Mouse (Mus musculus): ENCODE data around the gene Gm3952.

The Gm3952 gene

DNA sequence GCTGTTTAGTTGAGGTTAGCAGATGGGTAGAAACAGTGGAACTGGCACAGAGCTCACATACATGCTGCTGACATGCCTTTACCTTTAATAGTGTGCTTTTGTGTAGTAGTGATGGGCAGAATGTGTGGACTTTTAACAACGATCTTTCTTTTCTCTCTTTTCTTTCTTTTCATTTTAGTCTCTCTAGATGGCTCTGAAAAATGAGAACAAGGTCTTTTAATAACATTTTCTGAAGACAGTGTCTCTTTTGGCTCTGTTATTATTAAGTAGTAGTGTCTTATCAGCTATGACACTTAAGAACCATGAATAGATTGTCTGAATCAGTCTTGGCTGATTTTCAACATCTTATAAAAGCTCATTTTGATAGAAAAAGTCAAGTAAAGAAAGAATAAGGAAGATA is at the start of gene Gm3952:
Gm3952 (minus strand) TSS at position 101 of the 400 bp plus-strand sequence.
- no peak for DNase-seq (ENCODE audit: low spot score)

DNA sequence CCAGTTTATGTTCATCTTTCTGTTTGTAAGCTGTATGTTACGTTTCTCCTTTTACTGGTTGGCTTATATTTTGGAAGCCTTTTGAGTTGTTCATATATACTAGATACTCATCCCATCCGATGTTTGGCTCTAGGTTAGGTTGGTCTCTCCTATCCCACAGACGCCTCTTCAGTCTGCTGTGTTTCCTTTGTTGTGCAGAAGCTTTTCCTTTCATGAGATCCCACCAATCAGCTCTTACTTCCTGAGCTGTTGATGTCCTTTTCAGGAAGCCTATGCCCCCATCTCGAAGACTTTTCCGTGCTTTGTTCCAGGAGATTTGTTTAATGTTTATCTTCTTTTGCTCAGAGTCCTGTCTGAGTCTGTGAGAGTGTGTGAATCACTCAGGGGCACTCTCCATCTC is 45.3 kb upstream of the Gm3952 start:
- DNase-seq (ENCODE audit: low spot score) = no peak

DNA sequence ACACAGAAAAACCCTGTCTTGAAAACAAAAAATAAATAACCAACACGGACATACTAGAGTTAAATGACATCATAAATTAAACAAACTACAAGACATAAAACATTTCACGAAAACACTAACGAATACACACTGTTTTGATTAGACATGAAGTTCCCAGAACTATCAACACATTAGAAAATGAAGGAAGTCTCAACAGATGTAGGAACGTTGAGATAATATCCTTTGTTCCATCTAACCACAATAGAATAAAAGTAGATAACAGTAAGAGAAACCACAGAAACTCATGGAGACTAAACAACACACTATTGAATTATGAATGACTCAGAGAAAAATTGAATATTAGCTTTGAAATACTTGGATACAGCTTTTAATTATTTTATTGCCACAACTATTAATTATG is 14.0 kb upstream of the Gm3952 start:
- DNase-seq (ENCODE audit: low spot score) = no peak

DNA sequence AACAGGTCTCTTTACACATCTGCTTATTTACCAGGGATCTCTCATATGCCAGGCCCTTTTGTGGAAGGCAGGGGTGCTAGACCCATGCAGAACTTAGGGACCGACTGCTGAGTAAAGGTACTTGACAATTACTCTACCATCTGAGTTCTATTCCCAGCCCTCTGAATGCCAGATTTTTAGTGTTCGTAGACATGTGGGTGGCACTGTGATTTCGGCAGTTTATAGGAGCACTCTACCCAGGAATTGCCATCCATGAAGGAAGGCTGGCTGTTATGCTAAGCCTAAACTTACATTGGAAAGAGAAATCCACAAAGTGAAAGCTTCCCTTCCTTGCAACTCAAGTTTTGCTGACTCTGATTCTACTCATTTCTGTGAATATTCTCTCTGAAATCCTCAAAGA is 62.8 kb downstream of the Gm3952 start:
- DNase-seq (ENCODE audit: low spot score) = no peak

DNA sequence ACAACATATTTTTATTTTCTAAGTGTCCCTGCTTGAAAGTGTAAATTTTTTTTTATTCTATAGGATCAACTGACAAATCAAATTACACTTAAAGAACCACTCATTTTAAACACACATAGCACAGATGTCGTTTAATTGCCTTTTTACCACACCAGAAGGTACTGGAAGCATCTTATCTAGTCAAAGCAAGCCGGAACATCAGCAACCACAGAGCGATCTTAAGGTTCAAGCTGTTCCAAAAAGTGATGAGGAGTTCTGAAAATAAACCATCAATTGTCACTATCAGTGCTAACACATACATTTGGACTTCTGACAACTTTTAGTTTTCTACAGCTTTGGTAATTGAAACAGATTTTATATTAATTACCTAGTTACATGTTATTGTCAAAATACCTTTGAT is 64.4 kb downstream of the Gm3952 start:
- no peak for DNase-seq (ENCODE audit: low spot score)

DNA sequence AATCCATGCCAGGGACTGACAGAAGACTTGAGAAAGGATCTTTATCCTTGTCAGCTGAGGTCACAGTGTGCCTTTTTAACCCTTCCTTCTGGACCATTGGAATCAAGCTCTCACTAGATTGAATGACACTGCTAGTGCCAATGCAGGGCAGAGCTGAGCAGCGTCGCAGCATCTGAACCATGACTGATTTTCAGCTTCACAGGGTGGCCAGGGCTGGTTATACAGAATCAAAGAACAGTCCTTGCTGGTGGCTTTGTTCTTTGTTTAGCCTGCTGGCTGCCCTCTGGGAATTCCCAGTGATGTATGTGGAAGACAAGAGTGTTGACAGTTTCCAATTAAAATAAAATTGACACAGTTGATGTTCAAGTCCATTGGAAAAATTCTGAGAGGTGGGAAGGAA is 66.2 kb downstream of the Gm3952 start:
- DNase-seq (ENCODE audit: low spot score) = no peak

DNA sequence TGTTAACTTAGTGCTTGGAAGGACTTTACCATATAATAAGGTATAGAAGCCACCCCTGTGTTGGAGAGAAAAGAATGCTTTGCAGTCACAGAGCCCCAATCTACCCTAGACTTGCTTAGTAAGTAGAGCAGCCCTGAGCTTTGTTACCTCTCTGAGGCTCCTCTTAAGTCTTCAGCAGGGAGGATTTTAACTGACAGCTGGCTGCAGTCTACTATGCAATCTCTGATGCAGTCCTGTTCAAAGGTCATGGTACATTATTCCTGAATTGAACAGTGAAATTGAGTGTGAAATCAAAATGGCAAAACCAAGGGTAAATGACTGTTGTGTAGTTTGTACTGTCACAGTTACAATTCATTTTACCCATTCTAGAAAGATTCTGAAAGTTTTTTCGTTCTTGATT is 71.3 kb downstream of the Gm3952 start:
- no peak for DNase-seq (ENCODE audit: low spot score)

DNA sequence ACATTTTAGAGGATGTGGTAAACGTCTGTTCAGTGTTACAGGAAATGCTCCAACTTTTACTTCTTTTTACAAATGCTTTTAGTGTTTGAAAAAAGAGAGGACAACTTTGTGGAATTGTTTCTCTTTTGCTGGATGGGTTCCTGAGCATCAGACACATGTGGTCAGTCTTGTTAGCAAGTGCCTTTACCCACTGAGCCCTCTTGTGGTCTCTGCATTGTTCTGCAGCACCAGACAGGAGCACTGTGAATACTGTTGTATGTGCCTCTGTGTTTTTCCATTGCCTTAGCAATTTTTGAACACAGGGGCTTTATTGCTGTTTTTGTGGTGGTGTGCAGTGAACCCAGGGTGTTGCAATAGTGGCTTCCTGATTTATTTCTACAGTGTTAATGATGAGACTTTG is 73.7 kb downstream of the Gm3952 start:
- no peak for DNase-seq (ENCODE audit: low spot score)

DNA sequence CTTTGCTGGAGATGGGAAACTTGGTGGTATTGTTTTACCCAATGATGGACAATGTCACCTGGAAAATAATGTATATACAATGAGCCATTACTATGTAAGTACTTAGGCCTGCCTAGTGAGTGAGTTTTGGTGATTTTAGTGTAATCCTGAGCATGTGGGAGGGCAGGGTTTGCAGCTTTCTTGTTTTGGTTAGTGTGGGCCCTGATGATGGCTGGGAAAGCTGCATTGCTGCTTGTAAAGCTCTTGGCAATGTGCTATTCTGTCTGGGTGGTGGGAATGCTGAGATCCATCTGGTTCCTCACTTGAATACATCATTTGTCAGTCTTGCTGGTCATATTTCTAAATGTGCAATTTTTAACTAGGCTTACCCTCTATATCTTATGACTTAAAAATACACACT is 82.3 kb downstream of the Gm3952 start:
- DNase-seq (ENCODE audit: low spot score) = no peak

DNA sequence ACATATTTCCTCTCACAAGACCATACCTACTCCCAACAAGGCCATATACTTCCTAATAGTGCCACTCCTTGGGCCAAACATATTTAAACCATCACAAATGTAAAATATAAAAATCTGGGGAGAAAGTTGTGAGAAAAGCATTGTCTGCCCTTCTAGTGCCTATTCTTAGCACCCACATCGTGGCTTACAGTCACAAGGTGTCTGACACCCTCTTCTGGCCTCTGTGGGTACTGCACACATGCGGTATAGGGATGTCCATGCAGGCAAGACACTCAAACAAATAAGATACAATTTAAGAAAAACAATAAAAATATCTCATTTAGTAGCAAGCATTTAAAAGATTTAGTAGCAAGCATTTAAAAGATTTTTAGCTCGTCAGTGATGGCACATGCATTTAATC is 89.2 kb downstream of the Gm3952 start:
- peak; percentile 69 for DNase-seq (ENCODE audit: low spot score)

DNA sequence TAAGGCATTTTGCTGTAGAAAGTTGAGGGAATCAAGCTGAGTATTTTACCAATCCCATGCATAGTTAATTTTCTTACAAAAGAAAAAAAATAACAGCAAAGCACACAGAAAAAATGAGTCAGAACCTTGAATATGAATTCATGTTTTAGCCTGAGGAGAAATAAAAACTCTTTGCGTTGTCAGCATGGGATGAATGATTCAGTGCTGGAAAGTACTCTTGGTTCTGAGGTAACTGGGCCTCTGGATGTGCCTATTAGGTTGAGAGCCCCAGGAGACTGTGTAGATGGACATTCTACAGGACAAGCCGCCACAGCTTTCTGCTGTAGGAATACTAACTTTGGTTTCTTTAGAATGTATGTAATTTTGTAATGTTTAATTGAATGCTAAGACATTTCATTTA is 93.7 kb downstream of the Gm3952 start:
- no peak for DNase-seq (ENCODE audit: low spot score)

DNA sequence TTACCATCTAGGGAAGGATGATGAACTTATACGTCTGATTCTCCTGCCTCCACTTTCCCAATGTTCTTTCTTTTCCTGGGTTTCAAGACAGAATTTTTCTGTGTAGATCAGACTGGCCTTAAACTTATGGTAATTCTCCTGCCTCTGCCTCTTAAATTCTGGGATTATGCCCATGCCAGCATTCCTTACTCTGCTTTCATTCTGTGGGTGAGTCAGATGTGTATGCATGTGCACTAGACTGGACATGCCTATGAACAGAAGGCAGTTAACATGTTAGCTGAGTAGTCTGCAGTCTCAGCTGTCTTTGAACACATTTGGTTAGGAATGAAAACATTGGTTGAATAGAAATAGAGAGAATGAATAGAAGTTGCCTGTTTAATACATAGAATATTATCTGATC is 94.1 kb downstream of the Gm3952 start:
- no peak for DNase-seq (ENCODE audit: low spot score)

DNA sequence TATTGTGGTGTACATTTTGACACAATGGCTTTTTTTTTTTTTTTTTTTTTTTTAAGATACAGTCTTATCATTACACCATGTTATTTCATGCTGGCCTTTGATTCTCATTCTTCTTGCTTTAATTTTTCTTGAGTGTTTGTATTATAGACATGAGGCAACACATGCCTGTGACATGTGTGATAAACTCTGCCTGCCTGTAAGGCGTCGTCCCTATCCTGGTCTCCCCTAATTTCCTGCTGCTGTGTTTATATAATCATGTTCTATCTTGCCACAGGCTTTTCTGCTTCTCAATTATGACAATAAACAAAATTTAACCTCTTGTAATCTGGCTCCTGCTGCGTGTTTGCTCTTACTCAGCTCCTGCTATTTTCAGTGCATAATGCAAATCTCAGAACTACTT is 100.5 kb downstream of the Gm3952 start:
- DNase-seq (ENCODE audit: low spot score) = no peak

DNA sequence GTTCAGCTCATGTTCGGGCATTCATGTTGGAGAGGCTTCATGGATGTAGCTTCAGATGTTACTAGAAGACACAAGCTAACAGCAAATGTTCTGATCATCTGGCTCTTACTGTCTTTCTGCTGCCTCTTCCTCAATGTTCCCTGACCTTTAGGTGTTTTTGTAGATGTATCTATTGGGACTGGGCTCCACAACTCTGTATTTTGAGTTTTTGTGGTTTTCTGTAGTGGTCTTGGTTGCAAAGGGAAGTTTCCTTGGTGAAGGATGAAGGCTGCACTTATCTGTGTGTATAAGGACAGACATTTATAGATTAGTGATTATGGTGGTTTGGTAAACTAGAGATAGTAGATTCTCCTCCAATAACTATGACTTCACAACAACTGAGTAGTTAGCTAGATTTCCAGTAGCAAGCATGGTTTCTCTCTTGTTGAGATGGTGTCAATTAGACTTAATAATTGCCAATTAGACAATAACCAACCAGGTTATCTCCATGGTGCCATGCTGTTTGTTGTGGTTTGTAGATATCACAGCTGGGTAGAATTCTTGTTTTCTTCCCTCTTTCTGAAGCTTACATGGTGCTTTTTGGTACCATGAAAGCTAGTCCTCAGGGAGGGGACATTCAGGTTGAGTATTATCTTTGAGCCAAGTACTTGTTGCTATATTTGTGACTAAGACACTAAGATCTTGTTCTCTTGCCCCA is 101.6 kb downstream of the Gm3952 start:
- DNase-seq (ENCODE audit: low spot score) = no peak
